Mouse (Mus musculus): ENCODE measurements at regions not wholly inside any gene's neighbourhood (a gene's known extent, or its start where the extent isn't known, plus 50 kb on each side); places are given as distances from the start of the nearest gene placed in this dataset.
A peak's percentile ranks its signal among the peaks of the same experiment; 100 is the strongest.
"Not testable (repeated sequence)": the region's sequence is repeated elsewhere in the genome, so short reads cannot be mapped to it uniquely, and the experiment has no call there.

- DNase-seq: no peak
Measured at GRCm38 (mm10) chr10:117458271-117459040, 78.6 kb upstream of the Cpsf6 start.

GRCm38 (mm10) chr10:117457701-117457950, 77.8 kb upstream of the Cpsf6 start:
- DNase-seq: no peak

DNA sequence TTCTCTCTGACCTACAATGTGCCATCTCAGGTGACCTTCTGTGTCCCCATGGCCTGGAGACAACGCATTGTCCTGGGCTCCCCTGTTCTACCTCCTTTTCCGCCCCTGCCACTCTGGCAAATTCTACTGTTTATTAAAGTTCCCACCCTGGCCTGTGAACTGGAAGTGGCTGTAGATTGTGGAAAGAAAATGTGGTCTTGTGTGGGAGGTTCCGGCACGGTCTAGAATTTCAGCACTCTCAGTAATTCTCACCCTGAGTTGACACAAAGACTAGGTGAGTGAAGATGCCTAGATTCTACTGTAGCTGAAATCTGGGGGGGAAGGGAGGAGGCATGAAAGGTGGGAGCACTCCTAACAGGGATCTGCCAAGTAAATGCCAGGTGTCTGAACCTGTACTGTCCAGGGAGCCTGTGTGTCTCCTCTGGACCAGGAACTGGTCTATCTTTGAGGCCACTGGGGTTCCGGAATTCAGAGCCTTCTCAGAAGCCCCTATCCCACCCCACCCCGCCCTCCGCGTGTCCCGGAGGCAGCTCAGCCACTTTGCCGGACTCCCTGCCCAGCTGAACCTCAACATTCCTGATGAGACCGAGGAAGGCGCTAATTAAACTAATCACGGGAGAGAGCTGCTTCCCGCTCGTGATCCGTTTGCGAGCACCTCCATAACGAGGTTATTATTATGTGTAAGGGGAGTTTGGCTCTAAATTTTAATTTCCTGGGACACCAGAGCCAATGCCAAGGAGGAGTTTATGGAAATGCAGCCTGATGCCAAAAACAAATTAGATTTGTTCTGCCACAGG, 77.3 kb upstream of the Cpsf6 start:
- DNase-seq: no peak

DNA sequence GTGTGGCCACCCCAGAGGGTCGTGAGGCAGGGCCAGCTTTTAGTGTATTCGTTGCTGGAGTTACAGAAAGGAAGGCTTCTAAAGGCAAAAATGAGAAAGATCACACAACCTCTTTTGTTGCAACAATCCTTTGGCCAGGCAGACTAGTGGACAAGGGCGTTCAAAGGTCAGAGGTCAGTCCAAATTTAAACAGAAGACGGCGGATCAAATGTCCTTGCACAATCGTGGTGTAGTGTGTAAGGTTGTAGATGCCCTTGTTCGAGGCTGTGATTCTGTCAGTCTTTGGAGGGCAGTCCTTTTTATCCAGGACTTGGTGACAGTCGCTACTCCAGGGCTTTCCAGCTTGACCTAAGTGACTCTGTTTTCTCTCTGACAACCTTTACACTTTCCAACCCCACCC, 76.6 kb upstream of the Cpsf6 start:
- DNase-seq: no peak

DNA sequence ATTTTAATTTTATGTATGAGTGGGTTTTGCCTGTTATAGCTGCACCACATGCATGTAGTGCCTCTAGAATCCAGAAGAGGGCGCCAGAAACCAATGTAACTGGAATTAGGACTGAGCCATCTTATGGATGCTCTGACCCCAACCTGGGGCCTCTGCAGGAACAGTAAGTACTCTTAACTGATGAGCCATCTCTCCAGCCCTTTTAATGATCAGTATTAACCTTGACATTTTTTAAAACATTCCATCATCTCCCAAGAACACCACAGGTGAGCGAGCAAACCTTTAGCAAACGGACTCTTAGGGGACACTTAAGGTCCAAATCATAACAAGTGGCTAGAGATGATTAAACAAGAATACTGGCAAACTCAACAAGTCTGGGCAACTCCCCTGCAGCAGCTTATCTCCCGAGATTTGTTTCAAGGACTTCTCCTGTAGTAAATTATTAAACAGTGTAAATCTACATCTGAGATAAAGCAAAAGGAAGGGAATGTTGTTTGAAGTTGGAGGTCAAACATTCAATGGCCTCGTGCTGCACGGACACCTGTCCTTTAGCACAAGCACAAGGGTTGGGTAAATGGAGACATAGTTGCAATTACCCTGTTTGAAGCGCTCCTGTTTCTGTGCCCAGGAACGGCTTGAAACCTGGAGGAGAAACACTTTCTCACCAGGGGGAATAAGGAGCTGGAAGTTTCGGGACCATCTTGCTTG, 75.9 kb upstream of the Cpsf6 start:
- no peak for DNase-seq

GRCm38 (mm10) chr10:117454711-117455591, 75.1 kb upstream of the Cpsf6 start:
- DNase-seq: no peak

- DNase-seq: no peak
Measured at GRCm38 (mm10) chr10:117454171-117454500, 74.3 kb upstream of the Cpsf6 start.

GRCm38 (mm10) chr10:117453406-117454170, 73.8 kb upstream of the Cpsf6 start:
- no peak for DNase-seq

- no peak for DNase-seq
Measured at GRCm38 (mm10) chr10:117452190-117452950, 72.6 kb upstream of the Cpsf6 start.

DNA sequence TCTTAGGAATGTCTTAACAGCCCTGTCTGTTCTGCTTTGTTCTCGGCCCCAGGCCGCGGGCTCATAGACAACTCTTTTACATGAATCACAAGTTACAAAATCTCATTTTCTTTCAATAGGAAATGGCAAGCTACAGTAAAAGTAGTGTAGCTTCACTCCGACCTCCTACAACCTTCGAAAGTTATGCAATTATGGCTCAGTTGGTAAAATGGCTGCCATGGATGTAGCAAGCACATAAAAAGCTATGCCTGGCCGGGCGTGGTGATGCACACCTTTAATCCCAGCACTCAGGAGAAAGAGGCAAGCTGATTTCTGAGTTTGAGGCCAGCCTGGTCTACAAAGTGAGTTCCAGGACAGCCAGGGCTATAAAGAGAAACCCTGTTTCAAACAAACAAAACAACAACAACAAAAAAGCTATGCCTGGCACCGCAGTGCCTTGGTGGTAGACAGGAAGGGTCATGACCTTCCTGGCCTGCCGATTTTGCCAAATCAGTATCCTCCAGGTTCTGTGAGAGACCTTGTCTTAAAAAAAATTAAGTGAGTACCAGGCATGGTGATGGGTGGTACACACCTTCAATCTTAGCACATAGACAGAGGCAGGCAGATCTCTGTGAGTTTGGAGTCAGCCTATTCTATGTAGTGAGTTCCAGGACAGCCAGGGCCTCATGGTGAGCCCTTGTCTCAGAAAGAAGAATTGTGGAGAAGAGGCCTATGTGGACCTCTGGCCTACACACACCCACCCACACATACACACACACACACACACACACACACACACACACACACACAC, 71.8 kb upstream of the Cpsf6 start:
- DNase-seq: no peak

GRCm38 (mm10) chr10:117450631-117451030, 70.8 kb upstream of the Cpsf6 start:
- DNase-seq: no peak

DNA sequence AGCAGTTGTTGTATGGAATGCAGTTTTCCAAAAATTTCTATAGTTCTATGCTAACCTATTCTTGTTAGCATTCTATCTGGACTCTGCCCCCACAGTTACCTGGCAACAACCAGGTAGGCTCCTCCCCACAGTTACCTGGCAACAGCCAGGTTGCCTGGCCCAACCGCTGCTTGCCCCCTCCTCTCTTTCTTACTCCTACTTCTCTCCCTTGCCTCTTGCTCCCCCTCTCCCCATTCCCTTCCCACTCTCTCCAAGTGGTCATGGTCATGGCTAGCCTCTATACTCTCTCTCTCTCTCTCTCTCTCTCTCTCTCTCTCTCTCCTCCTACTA, 70.4 kb upstream of the Cpsf6 start:
- no peak for DNase-seq

GRCm38 (mm10) chr10:117449416-117450239, 69.8 kb upstream of the Cpsf6 start:
- no peak for DNase-seq

- not testable (repeated sequence) for DNase-seq
Measured at GRCm38 (mm10) chr10:117448783-117449182, 69.0 kb upstream of the Cpsf6 start.

DNA sequence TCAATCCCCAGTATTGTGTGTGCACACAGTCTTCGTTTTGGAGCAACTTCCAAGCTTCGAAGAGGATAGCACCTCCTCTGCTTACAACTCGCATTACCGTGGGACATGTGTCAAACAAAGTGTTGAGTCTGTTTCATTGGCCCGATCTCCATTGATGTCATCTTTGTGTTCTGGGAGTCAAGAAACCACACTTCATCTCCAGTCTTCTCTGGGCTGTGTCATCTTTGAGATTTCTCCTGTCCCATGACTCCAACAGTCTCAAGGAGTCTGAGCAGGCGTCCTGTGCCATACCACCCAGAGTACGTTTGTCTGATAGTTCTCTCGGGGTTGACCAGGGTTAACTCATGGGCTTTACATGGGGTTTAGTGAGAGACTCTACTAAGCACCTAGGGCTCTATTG, 67.8 kb upstream of the Cpsf6 start:
- DNase-seq: no peak

GRCm38 (mm10) chr10:117447206-117447605, 67.4 kb upstream of the Cpsf6 start:
- DNase-seq: no peak

DNA sequence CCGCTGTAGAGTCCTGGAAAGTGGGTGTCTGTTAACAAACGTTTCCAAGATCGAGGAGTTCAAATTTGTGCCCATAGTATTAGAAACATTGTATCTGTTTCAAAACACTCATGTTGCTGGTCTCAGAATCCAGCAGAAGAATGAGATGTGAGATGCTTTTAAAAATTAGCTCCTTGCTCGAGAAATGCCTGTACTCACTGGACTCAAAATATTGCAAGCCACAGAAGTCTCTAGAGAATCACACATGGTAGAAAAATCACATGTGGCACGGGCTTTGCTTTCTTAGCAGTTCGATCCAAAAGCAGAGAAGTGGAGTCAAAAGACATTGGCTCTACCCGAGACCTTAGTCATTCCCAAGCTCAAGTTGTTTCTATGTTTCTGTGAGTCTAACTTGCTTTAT, 67.0 kb upstream of the Cpsf6 start:
- DNase-seq: no peak

DNA sequence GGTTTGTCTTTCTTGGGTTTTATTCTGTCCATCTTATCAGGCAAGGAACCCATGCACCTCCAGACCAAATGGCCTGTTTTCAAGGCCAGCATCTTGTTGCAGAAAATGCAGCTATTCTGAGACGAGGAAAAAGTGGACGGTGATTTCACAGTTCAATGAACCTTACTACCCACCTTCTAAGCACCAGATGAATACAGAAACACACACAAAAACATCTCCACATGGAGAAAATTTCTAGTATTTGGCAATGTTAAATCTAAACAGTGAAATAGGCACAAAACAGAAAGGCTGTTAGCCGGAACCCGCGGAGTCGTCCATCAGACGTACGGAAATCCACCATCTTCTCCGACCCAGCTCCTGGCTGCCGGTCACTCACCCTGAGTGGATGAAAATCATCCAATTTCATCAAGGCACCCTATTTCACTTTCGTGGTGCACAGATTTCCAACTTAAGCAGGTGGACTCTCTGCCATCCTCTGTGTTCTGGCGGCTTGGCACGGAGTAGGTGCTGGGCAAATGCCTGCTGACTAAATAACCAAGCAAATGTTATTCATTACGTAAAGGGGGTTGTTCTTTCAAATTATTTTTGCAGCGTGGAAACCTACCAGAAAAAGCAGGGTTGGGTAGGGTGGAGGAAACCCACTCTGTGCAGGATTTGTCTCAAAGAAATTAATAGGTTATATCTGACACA, 66.1 kb upstream of the Cpsf6 start:
- peak; percentile 14 for DNase-seq

- no peak for DNase-seq
Measured at GRCm38 (mm10) chr10:117445181-117445790, 65.5 kb upstream of the Cpsf6 start.

Data from cerebellum, adult 11-12 months (tissue).